Mouse (Mus musculus) ES-E14 (cell line): ENCODE measurements at regions not wholly inside any gene's neighbourhood (a gene's known extent, or its start where the extent isn't known, plus 50 kb on each side); places are given as distances from the start of the nearest gene placed in this dataset.

ENCODE experiments used
- CHD2 ChIP-seq: IDR thresholded peaks from 2 replicates; pipeline ENCODE4 v1.6.1; 2014; ENCODE audit warnings: mild to moderate bottlenecking, low read depth, low read length, inconsistent platforms
- HCFC1 ChIP-seq: IDR thresholded peaks from 2 replicates; pipeline ENCODE4 v1.6.1; 2012; ENCODE audit warnings: low read length, inconsistent platforms, borderline replicate concordance; ENCODE audit not compliant: insufficient read depth
- MAFK ChIP-seq: IDR thresholded peaks from 2 replicates; pipeline ENCODE4 v1.6.1; 2014; ENCODE audit warnings: mild to moderate bottlenecking, low read depth, low read length, inconsistent platforms; ENCODE audit not compliant: insufficient read depth

DNA sequence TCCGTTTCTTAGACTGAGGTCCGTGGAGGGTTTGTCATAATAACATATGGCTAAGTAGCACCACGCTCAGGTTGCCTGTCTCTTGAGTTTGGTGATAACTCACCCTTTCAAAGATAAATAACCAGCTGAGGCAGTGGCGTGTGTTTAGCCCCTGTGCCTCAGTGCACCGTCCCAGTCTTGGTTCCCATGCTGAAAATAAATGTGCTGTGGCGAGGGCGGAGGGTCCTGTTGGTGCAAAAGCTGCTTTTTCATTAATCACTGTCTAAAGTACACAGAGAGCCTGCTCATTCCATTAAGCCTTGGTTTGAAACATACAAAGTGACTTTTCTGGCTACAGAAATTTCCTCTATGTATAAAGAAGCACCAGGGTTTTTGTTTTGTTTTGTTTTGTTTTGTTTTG lies 439.8 kb upstream of the Fam84a start:
- no peak for TF ChIP-seq CHD2
- TF ChIP-seq HCFC1: no peak
- TF ChIP-seq MAFK: no peak
